Mouse (Mus musculus) lung, adult 2 months (tissue): ENCODE measurements around the gene Gfer.

Experiments
- CTCF ChIP-seq: fragments of 200-500 bp; IDR thresholded peaks from 2 replicates; pipeline ENCODE4 v1.5.1; 2011; ENCODE audit warnings: mild to moderate bottlenecking, low read length, control low read depth; ENCODE audit not compliant: insufficient read depth
- POLR2A ChIP-seq: fragments of 200-500 bp; IDR thresholded peaks from 2 replicates; pipeline ENCODE4 v1.6.1; 2011; ENCODE audit warnings: low read depth, mild to moderate bottlenecking, control low read depth, low read length, borderline replicate concordance; ENCODE audit errors: extremely low read depth

- TF ChIP-seq POLR2A: no peak
- TF ChIP-seq CTCF: no peak
Observed at GRCm38 (mm10) chr17:24727618-24728017, 31.7 kb upstream of the Gfer start, which contains the start of gene Rpl3l.
